Mouse (Mus musculus): ENCODE data around the gene Slc4a3. TPM values are rescaled to one million over a fixed set of nuclear protein-coding genes. Genes with fewer than 3 reads are reported as not detected.

The Slc4a3 gene
- polyA plus RNA-seq, 1 experiment, result 121 TPM

DNA sequence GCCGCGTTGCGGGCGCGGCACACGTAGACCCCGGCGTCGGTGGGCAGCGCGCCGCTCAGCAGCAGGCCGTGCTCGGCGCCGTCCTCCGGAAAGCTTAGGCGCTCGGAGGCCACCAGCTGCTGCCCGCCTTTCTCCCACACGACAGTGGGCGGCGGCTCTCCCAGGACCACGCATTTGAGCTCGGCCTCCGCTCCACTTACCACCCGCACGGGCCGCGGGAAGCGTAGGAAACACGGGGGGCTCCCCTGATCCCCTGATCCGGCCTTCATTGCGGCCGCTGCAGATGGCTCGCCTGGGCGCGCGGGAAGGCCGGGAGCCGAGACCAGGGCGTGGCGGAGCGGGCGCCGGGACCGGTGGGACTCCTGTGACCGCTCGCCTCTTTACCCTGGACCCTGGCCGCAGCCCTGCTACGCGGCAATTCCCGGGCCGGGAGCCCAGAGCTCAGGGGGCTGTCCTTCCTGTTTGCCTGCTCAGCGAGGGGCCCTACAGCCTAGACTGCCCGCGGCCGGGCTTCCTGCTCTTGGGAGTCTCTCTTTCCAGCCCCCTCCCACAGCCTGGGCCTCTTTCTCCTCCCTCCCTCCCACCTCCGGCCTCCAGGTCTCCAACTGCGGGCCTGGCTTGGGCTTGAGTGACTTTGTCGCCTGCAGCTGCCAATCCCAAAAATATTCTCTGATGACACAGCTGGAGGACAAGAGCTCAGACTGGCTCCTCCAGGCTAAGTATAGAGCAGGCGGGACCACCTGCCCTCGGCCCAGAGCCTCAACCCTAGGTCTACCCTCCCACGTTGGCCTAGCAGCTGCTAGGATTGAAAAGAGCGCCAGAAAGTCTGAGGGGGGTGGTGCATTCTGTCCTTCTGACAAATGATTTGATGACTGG lies 39.9 kb upstream of the Slc4a3 start, which contains the start of gene Obsl1:
TSS of gene Obsl1 (minus strand) at position 497 of the 876 bp plus-strand sequence.
- peaks cover 2% of the 10 kb centered on the region; the same call in 1 of the 2 replicates for H3K4me1 ChIP-seq (ENCODE audit: control insufficient read depth, insufficient read depth, low read length)
- peak within 1 kb of the TSS; percentile 77 for H3K27ac ChIP-seq (ENCODE audit: insufficient read depth, low read length)
- TF ChIP-seq CTCF (IDR thresholded peaks at IDR 0.05; ENCODE audit: extremely low read depth, insufficient read depth, low read length), result no peak
- no peak for TF ChIP-seq POLR2A (IDR thresholded peaks at IDR 0.05; ENCODE audit: extremely low read depth, insufficient read depth, low read length)
- peak within 1 kb of the TSS; percentile 73 for H3K4me3 ChIP-seq (ENCODE audit: insufficient read depth, low read length)

DNA sequence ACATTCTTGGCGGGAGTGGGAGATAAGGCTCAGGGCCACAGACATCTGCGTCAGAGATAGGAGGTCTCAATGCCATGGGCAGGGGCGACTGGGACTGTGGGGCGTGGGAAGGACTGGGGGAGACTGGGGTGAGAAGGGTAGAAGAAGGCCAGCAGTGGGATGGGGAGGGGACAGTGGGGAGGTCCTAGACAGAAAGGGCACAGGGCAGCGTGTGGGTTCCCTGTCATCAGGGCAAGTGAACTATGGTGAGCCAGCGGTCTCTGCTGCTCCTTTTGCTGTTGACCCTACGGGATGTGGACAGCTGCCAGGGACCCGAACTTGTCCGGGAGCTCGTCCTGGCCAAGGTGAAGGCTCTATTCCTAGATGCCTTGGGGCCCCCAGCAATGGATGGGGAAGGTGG lies 39.1 kb upstream of the Slc4a3 start, which contains the start of gene Inha:
TSS of gene Inha (plus strand) at position 72 of the 400 bp plus-strand sequence.
- peaks cover 2% of the 10 kb centered on the region; the same call in 1 of the 2 replicates for H3K4me1 ChIP-seq (ENCODE audit: control insufficient read depth, insufficient read depth, low read length)
- H3K4me3 ChIP-seq (ENCODE audit: insufficient read depth, low read length), result peak within 1 kb of the TSS; percentile 73
- TF ChIP-seq POLR2A (IDR thresholded peaks at IDR 0.05; ENCODE audit: extremely low read depth, insufficient read depth, low read length), result no peak
- no peak for TF ChIP-seq CTCF (IDR thresholded peaks at IDR 0.05; ENCODE audit: extremely low read depth, insufficient read depth, low read length)
- peak within 1 kb of the TSS; percentile 55; the same call in 1 of the 2 replicates for H3K27ac ChIP-seq (ENCODE audit: insufficient read depth, low read length)

DNA sequence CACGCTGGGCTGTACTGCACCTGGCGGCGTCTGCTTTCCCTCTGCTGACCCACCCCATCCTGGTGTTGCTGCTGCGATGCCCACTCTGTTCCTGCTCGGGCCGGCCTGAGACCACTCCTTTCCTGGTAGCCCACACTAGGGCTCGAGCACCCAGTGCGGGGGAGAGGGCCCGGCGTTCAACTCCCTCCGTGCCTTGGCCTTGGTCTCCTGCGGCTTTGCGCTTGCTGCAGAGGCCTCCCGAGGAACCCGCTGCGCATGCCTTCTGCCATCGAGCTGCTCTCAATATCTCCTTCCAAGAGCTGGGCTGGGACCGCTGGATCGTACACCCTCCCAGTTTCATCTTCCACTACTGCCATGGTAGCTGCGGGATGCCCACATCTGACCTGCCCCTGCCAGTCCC lies 36.5 kb upstream of the Slc4a3 start:
- Histone ChIP-seq H3K27ac (ENCODE audit: insufficient read depth, low read length) (no peak overlapping the region), H3K4me3 (ENCODE audit: insufficient read depth, low read length) (no peak overlapping the region), H3K4me1 (ENCODE audit: control insufficient read depth, insufficient read depth, low read length) (no peaks in the 10 kb centered on the region)
- no peak for TF ChIP-seq CTCF (IDR thresholded peaks at IDR 0.05; ENCODE audit: extremely low read depth, insufficient read depth, low read length)
- TF ChIP-seq POLR2A (IDR thresholded peaks at IDR 0.05; ENCODE audit: extremely low read depth, insufficient read depth, low read length), result no peak

DNA sequence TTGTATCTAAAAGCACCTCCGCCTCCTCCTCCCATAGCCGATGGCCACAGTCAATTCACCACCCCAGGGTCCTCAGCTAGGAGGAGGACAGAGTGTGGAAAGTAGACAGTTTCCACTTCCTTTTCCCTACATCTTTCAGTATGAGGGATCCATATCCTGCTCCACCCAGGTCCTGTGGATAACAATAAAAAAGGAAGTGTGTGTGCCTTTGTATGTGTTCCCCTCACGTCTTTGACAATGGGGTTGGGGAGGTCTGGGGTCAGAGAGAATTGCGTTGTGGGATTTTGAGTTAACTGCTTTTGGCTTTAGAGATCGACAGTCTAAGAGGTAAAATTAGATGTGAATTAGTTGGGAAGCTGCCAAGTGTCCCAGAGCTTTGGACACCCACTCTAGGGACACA lies 35.9 kb upstream of the Slc4a3 start:
- H3K27ac ChIP-seq (ENCODE audit: insufficient read depth, low read length), result no peak overlapping the region
- no peaks in the 10 kb centered on the region for H3K4me1 ChIP-seq (ENCODE audit: control insufficient read depth, insufficient read depth, low read length)
- TF ChIP-seq CTCF (IDR thresholded peaks at IDR 0.05; ENCODE audit: extremely low read depth, insufficient read depth, low read length) (no peak), POLR2A (IDR thresholded peaks at IDR 0.05; ENCODE audit: extremely low read depth, insufficient read depth, low read length) (no peak)
- no peak overlapping the region for H3K4me3 ChIP-seq (ENCODE audit: insufficient read depth, low read length)

DNA sequence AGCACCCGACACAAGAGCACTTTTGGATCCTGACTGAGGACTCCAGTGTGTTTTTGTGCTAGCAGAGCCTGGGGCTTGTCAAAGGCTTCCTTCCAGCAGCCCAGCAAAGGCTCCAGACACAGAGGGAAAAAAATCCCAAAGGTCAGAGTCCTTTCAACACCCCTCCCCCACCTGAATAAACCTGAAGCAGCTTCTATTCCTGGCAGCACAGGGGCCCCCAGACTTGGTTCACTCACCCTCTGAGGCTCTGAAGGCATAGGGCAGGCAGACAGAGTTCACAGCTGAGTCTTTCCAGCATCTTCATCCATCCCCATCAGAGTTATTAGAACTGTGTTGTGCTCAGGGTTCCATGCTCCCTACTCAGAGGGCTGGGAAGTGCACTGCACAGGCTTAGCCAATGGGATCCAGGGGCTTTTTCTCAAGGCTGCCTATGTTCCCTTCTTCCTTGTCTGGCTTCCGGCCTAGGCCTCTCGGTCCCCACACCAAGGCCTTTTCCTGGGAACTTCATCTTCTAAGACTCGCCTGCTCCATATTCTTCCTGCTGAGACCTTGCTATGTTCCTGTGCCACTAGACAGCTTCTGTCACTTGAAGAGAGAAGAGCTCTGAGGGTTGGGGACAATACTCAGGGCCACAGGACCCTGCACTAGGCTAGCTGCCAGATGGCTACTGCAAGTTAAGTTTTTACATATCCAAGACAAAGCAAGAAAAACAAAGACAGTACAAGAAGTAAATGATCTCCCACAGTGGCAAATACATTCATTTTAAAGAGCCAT lies 34.4 kb upstream of the Slc4a3 start:
- H3K27ac ChIP-seq (ENCODE audit: insufficient read depth, low read length), result no peak overlapping the region
- H3K4me1 ChIP-seq (ENCODE audit: control insufficient read depth, insufficient read depth, low read length), result no peaks in the 10 kb centered on the region
- H3K4me3 ChIP-seq (ENCODE audit: insufficient read depth, low read length), result no peak overlapping the region
- no peak for TF ChIP-seq POLR2A (IDR thresholded peaks at IDR 0.05; ENCODE audit: extremely low read depth, insufficient read depth, low read length)
- no peak for TF ChIP-seq CTCF (IDR thresholded peaks at IDR 0.05; ENCODE audit: extremely low read depth, insufficient read depth, low read length)

DNA sequence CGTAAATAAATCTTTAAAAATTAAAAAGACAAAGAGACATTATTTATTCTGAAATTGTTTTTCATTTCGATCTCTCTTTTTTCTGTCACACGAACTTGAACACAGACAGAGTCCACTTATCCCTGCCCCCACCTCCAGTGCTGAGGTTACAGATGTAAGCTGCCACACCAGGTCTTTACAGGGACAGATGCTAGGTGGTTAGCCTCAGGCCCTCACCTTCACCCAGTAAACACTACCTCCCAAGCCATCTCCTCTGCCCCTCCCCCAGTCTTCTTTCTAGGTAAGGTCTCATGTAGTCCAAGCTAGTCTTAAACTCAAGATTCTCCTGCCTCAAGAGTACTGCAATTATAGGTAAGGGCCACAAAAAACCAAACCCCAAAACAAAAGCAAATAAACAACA lies 33.5 kb upstream of the Slc4a3 start:
- no peaks in the 10 kb centered on the region for H3K4me1 ChIP-seq (ENCODE audit: control insufficient read depth, insufficient read depth, low read length)
- TF ChIP-seq POLR2A (IDR thresholded peaks at IDR 0.05; ENCODE audit: extremely low read depth, insufficient read depth, low read length) (no peak), CTCF (IDR thresholded peaks at IDR 0.05; ENCODE audit: extremely low read depth, insufficient read depth, low read length) (no peak)
- H3K27ac ChIP-seq (ENCODE audit: insufficient read depth, low read length), result no peak overlapping the region
- H3K4me3 ChIP-seq (ENCODE audit: insufficient read depth, low read length), result no peak overlapping the region

DNA sequence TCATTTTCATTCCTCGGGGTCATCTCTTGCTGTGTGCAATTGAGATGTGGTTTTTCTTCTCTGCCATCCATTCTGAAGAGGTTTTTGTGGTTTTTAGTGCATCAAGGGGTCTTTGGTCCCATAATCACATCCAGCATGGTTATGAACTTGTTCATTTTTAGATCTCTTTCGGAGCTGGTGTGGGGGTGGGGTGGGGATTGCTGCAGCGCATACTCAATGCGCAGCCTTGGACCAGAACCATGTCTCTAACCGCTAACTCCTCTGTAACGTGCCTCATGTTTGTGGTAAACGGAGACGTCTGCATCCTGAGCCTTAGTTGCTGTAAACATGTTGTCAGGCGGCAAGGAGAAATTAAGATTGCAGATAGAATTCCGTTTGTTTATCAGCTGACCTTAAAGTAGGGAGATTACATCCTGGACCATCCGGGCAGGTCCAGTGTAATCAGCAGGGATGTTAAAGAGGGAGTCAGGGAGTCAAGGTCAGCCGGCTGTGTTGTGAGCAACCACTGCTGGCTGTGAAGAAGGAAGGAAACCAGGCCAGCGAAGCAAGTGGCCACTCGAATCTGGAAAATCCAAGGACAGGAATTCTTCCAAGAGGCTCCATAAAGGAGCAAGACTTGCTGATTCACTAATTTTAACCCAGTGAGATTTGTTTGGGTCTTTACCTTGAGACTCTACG lies 29.2 kb upstream of the Slc4a3 start:
- TF ChIP-seq POLR2A (IDR thresholded peaks at IDR 0.05; ENCODE audit: extremely low read depth, insufficient read depth, low read length) (no peak), CTCF (IDR thresholded peaks at IDR 0.05; ENCODE audit: extremely low read depth, insufficient read depth, low read length) (no peak)

DNA sequence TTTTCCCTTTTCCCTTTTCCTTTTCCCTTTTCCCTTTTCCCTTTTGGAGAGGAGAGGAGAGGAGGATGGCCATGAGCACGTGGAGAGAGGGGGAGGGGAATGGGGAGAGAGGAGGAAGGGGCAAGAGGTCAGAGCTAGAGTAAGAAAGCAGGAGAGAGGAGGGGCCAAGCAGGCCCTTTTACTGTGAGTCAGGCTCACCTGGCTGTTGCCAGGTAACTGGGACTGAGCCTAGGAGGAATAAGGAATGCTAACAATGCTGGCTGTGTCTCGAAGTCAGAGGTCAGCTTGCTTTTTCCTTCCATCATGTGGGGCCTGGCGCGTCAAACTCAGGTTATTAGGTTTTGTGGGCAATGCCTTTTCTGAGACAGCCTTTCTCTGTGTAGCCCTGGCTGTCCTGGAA lies 28.1 kb upstream of the Slc4a3 start:
- Histone ChIP-seq H3K4me1 (ENCODE audit: control insufficient read depth, insufficient read depth, low read length) (no peaks in the 10 kb centered on the region), H3K4me3 (ENCODE audit: insufficient read depth, low read length) (no peak overlapping the region), H3K27ac (ENCODE audit: insufficient read depth, low read length) (no peak overlapping the region)
- TF ChIP-seq CTCF (IDR thresholded peaks at IDR 0.05; ENCODE audit: extremely low read depth, insufficient read depth, low read length), result no peak
- TF ChIP-seq POLR2A (IDR thresholded peaks at IDR 0.05; ENCODE audit: extremely low read depth, insufficient read depth, low read length), result no peak

More for the DNA sequence above, 29.2 kb upstream of the Slc4a3 start:
- Histone ChIP-seq H3K4me3 (ENCODE audit: insufficient read depth, low read length) (no peak overlapping the region), H3K4me1 (ENCODE audit: control insufficient read depth, insufficient read depth, low read length) (no peaks in the 10 kb centered on the region), H3K27ac (ENCODE audit: insufficient read depth, low read length) (no peak overlapping the region)

DNA sequence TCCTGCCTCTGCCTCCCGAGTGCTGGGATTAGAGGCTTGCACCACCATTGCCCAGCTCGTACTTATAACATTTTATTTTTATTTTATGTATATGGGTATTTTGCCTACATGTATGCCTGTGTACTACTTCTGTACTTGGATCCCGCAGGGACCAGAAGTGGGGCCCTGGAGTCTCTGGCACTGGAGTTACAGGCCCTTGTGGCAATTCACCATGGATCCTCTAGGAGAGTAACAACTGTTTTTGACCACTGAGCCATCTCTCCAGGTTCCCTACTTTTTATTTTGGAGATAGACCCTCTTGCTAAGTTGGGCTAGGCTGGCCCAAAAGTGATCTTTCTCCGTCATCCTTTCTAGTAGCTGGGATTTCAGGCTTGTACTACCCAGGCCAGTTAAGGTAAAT lies 27.6 kb upstream of the Slc4a3 start:
- H3K4me3 ChIP-seq (ENCODE audit: insufficient read depth, low read length), result no peak overlapping the region
- TF ChIP-seq POLR2A (IDR thresholded peaks at IDR 0.05; ENCODE audit: extremely low read depth, insufficient read depth, low read length) (no peak), CTCF (IDR thresholded peaks at IDR 0.05; ENCODE audit: extremely low read depth, insufficient read depth, low read length) (no peak)
- no peak overlapping the region for H3K27ac ChIP-seq (ENCODE audit: insufficient read depth, low read length)
- H3K4me1 ChIP-seq (ENCODE audit: control insufficient read depth, insufficient read depth, low read length), result no peaks in the 10 kb centered on the region

Data from cortical plate, adult 2 months (tissue).